Mouse (Mus musculus): ENCODE measurements around the gene Olfr203.

DNA sequence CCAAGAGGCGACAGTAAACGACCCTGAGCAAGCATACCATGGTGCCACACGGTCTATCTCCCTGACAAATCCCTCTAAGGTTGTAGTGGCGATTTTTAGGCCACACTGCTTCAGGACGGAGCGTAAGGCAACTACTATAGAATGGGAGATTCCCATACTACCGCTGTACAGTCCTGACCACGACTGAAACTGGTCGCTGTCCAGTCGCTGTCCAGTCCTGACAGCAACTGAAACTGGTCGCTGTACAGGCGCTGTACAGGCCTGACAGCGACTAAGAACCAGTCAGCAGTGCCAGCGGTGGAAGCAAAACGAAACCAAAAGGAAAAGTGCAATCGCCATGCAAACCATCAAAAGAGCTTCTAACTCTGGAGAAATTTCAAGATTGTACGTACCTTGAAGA is 49.0 kb upstream of the Olfr203 start:
- TF ChIP-seq EP300 (IDR thresholded peaks at IDR 0.05; ENCODE audit: low read depth) (no peak), CTCF (IDR thresholded peaks at IDR 0.05; ENCODE audit: low read depth) (no peak)
